Mouse (Mus musculus) heart, postnatal 14 days (tissue): Measurements from ENCODE around the gene Usp49. TPM values are rescaled to one million over a fixed set of nuclear protein-coding genes. Genes with fewer than 3 reads are reported as not detected.
"Not testable (repeated sequence)": the region's sequence is repeated elsewhere in the genome, so short reads cannot be mapped to it uniquely, and the experiment has no call there.

Experiments used
- DNase-seq, 2 experiments: peaks; one replicate each; pipeline ENCODE4 v3.0.0; 2021 to 2022
- intact Hi-C: fragments of 180-260 bp; cut with DNase I; formaldehyde crosslinking; loops from one replicate; pipeline ENCODE4 v1.15.1; 2025
- total RNA-seq, 2 experiments: library from RNA; stranded (reverse); gene quantifications; 2 replicates each; pipeline ENCODE4 v1.2.3; 2021

Gene Usp49
- total RNA-seq, 2 experiments from 2014 or later: 4.4 to 4.5 TPM

GRCm38 (mm10) chr17:47632181-47632840 lies 1.8 kb downstream of the Usp49 start:
- intact Hi-C loops: loop anchor here (5.0 kb wide), 1 partner anchor 45 kb away; no protein-coding TSS in a partner anchor
- DNase-seq: no peak

- intact Hi-C loops: loop anchor here (5.0 kb wide), 1 partner anchor 43 kb away; no protein-coding TSS in a partner anchor
- no peak for DNase-seq
These were observed 3.7 kb downstream of the Usp49 start for GRCm38 (mm10) chr17:47633999-47634770.

- DNase-seq: no peak
- intact Hi-C loops: no loop called here
These were observed 12.5 kb downstream of the Usp49 start for GRCm38 (mm10) chr17:47642992-47643391.

GRCm38 (mm10) chr17:47646683-47647082 lies 16.2 kb downstream of the Usp49 start:
- peak; percentile 46 to 63 for DNase-seq
- intact Hi-C loops: no loop called here

GRCm38 (mm10) chr17:47648966-47649365 lies 18.5 kb downstream of the Usp49 start:
- intact Hi-C loops: no loop called here
- no peak for DNase-seq

GRCm38 (mm10) chr17:47651953-47652352 lies 21.5 kb downstream of the Usp49 start:
- DNase-seq: no peak
- intact Hi-C loops: no loop called here

- DNase-seq, intact Hi-C loops: not testable (repeated sequence)
These were observed 23.9 kb downstream of the Usp49 start for GRCm38 (mm10) chr17:47654346-47654745.

GRCm38 (mm10) chr17:47655697-47656096 lies 25.2 kb downstream of the Usp49 start:
- intact Hi-C loops: no loop called here
- DNase-seq: no peak

GRCm38 (mm10) chr17:47657901-47658300 lies 27.4 kb downstream of the Usp49 start:
- DNase-seq: no peak
- intact Hi-C loops: no loop called here

- DNase-seq: no peak
- intact Hi-C loops: no loop called here
These were observed 28.3 kb downstream of the Usp49 start for GRCm38 (mm10) chr17:47658741-47659243.

- no peak for DNase-seq
- intact Hi-C loops: no loop called here
These were observed 32.7 kb downstream of the Usp49 start for GRCm38 (mm10) chr17:47663009-47663713.

- DNase-seq: no peak
- intact Hi-C loops: no loop called here
These were observed 34.0 kb downstream of the Usp49 start for GRCm38 (mm10) chr17:47664474-47664873.

- intact Hi-C loops: no loop called here
These were observed 38.7 kb downstream of the Usp49 start for GRCm38 (mm10) chr17:47669166-47669565.

GRCm38 (mm10) chr17:47671988-47672310 lies 41.5 kb downstream of the Usp49 start:
- no peak for DNase-seq
- intact Hi-C loops: no loop called here

More at GRCm38 (mm10) chr17:47669166-47669565, 38.7 kb downstream of the Usp49 start:
- no peak for DNase-seq

- peak; percentile 76 to 78 for DNase-seq
- intact Hi-C loops: no loop called here
These were observed 42.0 kb downstream of the Usp49 start for GRCm38 (mm10) chr17:47672311-47673111.

- peak; percentile 74 to 84 for DNase-seq
- intact Hi-C loops: loop anchor here (5.0 kb wide), 2 partner anchors 44 to 164 kb away; partner anchors contain the start of gene Usp49
These were observed 46.1 kb downstream of the Usp49 start for GRCm38 (mm10) chr17:47676581-47676980.

- intact Hi-C loops: loop anchor here (5.0 kb wide), 2 partner anchors 46 to 166 kb away; partner anchors contain the start of gene Usp49
- no peak for DNase-seq
These were observed 47.7 kb downstream of the Usp49 start for GRCm38 (mm10) chr17:47678238-47678637.

- intact Hi-C loops: loop anchor here (5.0 kb wide), 2 partner anchors 46 to 166 kb away; partner anchors contain the start of gene Usp49
These were observed 48.2 kb downstream of the Usp49 start for GRCm38 (mm10) chr17:47678702-47679101.

GRCm38 (mm10) chr17:47682836-47683235 lies 52.3 kb downstream of the Usp49 start:
- intact Hi-C loops: no loop called here

More at GRCm38 (mm10) chr17:47678702-47679101, 48.2 kb downstream of the Usp49 start:
- no peak for DNase-seq

More at GRCm38 (mm10) chr17:47682836-47683235, 52.3 kb downstream of the Usp49 start:
- DNase-seq: no peak
